Mouse (Mus musculus) ZHBTc4 (cell line): Measurements from ENCODE around the gene Sema5a.

Experiments
- DNase-seq: peaks from one replicate; pipeline ENCODE4 v3.0.0-alpha.2; 2011; ENCODE audit warnings: low read depth, low spot score

Sema5a gene

DNA sequence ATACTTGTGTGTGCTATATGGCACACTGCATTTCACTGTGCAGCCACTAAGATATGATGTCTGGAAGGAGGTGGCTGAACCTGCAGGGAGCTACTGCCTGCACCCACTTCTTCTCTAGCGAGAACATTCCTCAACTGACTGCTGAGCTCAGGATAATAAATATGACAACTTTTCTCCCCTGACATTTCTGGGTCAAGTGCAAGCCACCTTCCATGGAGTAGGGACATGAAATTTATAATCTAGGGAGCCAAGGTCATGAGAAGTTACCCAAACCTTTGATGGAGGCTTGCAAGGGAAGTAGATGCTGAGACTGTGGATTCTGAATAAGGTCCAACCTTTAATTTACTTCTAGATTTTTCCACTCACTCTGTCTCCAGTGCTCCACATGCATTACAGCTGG is 298.1 kb downstream of the Sema5a start:
- no peak for DNase-seq

DNA sequence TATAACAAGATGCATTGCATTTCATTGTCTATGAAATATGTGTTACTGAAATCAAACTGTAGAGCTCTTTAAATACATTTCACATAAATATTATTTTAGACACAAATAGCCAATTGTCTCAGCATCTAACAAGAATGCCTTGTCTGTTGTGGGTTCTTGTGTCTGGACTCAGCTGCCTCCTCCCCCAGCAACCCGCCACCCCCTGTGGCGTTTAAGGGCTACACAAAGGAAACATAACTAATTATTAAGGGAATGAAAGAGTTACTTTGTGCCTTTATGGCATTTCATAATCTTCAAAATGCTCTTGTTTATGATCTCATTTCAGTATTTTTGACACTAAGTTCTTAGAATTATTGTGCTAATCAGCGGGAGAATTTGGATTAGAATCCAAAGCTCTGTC is 298.6 kb downstream of the Sema5a start:
- no peak for DNase-seq

DNA sequence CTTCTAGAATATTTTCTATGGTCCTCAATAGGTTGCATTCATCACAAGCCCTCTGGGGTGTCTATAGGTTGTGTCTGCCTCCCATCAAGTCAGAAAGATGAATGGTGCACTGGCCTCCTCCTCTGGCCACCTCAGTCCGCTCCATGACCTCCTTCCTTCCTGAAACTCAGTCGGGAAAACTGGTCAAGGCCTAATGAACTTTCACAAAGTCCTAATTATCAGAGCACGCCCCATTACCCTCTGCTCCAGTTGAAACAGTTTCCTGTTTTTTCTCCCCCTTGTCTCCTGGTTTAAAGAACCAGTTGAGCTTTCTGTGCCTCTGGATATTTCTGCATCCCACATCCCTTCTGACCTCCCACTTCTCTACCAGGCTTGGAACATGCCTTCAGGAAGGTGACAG is 300.8 kb downstream of the Sema5a start:
- no peak for DNase-seq

DNA sequence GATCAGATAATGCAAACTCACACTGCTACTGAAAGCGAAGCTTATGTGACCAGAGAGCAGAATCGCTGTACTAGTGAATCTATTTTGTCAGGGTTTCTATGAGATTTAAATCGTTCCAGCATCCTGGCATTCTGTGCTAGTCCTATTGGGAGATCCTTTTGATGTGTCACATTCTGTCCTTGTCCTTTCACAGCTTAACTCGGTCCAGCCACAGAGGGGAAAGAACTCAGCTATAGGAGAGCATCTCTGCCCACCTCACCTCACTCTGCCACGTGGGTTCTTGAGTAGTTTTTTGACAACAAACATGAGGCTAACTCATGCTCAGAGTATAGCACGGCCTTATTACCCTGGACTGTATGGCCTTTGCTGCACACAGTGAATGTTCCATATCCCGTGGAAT is 302.1 kb downstream of the Sema5a start:
- DNase-seq, result no peak

DNA sequence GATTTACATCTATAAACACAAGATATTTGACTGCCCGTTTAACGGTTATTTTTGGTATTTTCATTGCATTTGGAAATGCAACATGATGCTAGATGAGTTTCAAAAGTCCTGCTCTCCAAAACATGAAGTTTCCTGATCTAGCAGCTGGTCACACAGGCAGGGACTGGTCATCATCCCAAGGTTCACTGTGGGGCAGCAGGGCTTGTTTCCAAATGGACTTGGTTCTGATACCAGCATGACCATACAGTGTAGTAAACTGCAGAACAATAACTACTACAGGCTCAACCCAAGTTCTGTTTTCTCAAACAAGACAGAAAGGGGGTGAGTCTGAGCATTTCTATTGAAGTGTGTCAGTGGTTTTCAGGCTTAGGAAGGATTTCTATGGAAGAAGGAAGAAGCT is 314.3 kb downstream of the Sema5a start:
- DNase-seq, result no peak

DNA sequence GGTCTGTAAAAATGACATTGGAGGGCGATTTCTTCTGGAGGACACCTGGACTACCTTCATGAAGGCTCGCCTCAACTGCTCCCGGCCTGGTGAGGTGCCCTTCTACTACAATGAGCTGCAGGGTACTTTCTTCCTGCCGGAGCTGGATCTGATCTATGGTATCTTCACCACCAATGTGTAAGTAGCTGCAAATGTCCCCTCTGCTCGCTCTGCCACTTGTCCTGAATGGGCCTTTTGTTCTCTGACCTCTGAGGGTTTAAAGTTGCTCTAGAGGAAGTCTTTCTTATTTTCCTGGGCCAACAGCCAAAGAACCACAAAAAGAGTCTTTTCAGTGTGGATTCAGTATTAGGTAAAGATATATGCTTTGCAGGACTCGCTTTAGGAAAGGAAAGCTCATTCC is 318.0 kb downstream of the Sema5a start:
- no peak for DNase-seq

DNA sequence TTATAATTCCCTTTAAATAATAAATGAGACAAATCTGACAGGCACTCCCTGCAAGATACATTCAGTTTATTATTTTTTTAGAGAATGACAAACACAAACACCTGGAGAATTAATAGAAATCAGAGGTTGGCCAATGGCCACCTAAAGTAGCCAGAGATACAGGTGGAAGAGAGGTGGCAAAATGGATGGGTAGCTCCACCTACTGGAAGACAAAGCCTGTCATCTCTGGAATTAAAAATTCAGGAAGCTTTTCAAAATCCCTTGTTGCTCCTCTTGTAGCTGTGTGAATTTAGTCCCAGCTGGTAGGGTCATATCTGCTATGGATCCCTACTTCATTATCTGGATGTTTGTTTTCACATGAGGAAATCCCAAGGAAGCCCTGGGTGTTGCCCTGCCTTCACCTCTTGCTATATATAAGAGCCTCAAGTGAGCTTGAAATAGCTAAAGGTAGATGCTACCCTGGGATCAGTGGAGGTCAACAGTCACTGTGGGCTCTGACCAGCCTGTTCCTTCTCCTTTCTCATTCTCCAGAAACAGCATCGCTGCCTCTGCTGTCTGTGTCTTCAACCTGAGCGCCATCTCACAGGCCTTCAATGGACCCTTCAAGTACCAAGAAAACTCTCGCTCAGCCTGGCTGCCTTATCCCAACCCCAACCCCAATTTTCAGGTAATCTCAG is 323.7 kb downstream of the Sema5a start:
- DNase-seq, result no peak

DNA sequence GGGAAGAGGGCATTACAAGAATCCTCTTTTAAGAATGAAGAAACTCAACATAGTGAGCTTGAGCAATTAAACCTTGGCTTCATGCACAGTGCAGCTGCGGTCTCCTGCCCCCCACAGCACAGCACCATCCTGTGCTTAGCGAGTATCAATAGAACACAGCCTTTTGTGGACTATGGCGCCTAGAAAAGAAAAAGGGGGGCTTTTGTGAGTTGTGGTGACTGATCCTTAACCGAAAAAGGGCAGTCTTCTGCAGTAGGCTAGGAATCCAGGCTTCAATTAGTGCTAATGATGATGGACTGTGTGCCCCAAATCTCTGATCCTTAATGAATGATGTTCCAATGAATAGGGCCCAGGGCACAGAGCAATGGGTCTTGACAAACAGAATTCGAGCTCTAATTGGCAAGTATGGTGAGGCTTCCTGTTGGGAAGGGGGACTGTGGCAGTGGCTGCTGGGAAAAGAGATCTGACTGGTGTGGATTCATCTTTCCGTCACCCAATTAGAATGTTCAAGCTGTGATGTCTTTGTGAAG is 324.3 kb downstream of the Sema5a start:
- no peak for DNase-seq

DNA sequence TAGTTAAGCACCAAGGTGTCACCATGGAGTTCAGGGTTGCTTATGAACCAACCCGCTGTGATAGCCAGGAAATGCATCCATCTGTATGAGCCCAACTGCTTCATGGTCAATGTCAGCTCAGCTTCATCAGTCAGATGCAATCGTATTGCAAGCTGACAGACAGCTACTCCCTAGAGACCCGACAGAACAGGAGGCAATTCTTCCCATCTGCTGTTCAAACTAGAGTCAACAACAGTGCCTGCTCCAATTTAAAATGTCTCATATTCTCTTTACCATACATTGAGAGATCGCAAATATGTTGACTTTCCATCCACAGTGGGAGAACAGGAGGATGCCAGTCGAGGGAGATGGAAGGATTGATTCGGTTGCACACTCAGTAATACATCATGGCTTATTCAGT is 329.7 kb downstream of the Sema5a start:
- no peak for DNase-seq

DNA sequence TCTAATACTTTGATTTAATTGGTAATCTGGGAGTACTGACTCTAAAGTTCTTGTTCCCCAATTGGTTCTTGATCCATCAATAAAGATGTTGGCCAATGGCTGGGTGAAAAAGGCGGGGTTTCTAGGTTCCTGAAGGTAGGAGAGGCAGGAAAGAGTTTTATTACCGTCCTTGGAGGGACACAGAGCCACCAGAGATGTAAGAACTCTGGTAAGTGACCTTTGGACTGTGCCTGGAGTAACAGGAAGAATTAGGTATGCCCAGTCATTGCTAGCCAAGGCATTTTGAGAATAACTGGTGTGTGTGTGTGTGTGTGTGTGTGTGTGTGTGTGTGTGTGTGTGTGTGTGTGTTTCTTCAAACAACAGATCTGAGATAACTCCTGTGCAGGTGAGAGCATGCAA is 330.6 kb downstream of the Sema5a start:
- DNase-seq, result no peak

DNA sequence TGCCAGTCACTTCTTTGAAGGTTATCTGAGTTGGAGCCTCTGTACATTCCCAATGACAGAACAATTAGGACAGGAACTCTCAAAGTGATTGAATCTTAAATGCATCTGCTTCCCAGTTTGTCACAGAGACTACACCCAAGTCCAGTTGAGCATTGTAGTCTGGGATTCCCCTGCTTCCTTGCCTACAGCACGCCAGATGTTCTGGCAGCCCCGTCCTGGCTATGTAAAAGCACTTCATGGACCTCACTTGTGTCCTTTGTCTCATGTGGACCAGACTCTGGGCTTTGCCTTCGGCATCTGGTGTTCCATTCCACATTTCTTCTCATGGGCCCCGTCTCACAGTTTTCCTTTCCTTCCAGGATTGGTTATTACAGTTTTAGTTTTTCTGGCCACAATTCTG is 334.7 kb downstream of the Sema5a start:
- DNase-seq, result peak; percentile 11

DNA sequence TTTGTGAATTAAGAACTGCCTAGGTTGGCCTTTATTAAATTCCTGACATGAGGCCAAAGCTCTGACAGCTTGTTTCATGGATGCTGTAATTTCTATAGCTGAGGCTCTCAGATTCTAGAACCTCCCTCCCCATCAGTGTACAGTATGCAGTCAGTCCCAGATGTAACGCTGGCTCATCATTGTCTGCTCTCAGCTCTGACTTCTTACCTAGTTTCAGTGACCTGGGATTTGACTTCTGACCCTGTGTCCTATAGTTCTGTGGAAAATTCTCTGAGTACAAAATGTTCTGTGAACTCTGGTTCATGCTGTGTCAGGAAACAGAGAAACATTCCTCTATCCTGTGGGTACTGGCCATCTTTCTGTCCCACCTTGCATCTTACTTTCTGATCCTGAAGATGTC is 346.0 kb downstream of the Sema5a start:
- no peak for DNase-seq

DNA sequence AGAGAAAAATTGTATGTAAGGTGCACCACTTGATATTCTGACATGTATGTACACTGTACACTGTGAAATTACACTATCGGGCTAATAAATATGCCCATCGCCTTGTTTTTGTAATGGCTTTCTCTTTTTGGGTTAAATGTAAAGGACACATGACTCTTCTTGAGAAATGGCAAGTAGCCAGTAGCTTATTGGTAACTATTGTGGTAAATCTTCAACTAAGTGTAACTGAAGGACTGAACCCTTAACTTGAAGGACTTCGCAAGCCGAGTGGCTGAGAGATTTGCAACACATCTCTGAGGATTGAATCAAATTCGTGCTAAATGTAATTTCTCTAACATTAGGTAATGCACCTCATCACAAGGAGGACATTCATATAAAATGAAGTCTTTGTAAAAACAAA is 349.1 kb downstream of the Sema5a start:
- no peak for DNase-seq

DNA sequence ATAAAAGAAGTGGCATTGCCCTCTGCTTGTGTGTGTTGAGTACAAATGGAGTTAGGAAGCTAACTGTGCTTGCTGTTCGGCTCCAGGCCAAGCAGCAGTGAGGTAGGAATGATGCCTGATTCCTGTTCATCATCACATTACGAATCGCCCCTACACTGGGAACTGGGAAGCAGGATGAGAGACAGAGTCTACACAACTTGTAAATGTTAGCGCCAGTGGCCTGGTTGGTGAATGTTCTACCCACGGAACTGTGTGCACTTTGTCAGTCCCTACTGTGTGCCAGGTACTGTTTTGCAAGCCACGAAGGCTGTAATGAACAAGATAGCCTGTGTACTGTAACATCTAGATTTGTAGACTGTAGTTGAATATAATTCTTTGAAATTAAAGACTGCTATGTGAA is 352.0 kb downstream of the Sema5a start:
- DNase-seq, result no peak

DNA sequence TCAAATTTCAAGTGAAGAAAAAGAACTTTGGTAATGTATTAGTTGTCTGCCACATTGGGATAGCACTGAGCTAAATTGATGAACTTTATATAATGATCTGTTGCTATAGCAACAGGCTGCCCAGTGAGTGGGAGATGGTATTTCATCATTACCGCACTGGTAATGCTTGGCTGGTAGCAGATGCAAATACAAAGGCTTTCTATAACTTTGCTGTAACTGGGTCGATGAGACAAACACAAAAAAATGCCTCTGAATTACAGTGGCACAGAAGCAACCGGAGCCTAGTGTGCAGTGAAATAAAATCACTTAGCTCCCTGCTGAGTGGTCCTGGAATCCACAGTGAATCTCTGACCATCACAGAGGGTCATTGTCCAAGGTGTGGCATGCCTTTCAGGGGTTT is 352.6 kb downstream of the Sema5a start:
- DNase-seq, result no peak

DNA sequence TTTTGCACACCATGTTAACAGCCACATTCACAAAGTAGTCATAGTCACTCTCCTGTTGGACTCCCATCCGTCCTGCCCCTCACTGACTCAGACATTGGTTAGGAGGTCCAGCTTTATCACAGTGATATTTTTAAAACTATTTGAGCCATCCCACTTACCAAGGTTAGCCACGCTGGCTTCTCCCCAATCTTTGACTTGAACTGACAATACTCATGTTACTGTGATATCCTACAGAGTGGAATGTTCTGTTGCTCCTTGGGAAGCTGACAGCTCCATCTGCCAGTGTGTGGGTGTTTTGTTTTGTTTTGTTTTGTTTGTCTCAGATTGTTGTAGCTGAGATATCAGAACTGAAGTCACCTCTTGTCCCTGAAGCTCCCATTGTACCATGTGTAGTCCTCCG is 362.6 kb downstream of the Sema5a start:
- DNase-seq, result no peak

DNA sequence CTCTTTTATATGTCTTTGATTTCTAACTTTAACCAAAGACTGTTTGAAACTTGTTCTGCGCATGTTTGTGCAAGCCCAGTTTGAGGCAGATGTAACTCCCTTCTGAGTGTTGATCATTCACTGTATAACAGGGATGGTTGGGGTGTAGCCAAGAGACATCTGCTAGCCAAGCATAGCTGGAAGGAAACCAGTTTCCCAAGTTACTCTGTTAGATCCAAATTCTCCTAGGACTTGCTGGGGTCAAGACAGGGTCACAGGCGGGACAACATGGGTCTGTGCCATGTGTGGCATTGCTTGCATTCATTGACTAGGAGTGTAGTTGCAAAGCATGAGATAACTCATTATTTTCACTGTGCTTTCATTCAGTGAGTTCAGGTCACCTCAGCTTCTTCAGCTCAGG is 366.2 kb downstream of the Sema5a start:
- no peak for DNase-seq

DNA sequence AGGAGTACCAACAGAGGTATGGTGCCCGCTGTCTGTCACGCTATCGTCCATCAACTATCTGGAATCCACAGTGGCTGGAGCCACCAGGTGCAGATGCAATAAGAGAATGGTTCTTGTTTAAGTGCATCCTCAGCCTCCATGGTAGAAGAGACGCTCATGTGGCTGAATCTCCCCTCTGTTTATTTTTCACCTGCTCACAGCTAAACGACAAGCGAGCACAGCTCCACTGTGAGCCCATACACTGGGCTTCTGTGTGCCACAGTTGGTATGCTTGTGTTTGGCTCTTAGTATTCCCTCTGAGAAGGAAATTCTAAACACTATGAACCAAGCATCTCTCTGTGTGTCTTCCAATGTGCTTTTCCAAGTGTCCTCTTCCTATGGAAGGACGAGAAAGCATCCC is 366.6 kb downstream of the Sema5a start:
- no peak for DNase-seq

DNA sequence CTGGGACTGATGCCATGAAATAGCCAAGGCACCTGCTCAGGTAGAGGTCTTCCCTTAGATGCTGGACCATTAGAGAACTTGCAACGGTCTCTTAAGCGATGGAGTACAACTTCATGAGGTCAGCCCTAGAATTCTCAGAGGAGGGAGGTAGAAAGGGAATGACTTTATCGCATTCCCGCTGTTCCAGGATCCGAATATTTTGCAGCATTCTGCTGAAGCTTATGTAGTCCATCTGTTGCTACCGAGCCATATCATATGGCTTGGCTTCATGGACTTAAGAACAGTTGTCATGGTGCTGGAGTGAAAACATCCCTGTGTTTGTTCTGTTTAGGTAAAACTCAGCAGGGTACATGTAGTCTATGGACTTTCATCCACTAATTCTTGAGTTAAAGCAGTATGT is 369.1 kb downstream of the Sema5a start:
- no peak for DNase-seq

DNA sequence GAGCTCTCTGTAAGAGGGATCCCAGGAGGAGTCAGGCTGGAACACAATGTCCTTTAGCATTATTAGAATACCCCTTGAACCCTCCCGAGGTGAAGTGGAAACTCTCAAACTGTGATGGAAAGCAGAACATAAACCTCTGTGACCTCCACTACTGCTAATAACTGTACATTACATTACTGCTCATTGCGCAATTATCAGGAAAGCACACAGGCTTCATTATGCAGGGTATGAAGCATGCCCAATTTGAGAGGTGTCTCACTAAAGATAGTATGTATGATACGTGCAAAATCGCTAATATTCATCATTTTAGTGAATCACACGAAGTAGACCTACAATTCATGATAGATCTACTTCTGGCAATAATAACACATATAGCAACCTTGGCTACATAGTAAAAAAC is 371.2 kb downstream of the Sema5a start:
- no peak for DNase-seq

DNA sequence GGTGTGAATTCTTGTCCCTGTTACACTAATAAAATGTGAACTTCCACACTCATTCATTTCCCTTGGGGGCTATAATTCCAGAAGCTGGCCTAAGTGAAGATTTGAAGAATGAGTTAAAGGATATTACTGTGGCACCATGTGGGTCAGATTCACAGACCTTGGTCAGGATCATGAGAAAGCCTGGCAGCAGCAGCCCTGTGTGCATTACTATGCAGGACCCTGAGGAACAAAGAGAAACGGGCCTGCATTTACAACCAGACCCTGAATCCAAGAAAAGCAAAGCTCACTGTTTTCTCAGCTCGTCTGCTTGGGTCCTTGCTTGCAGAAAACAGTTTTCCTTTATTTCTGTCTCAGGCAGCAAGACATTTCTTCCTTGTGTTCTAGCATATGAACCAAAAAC is 374.6 kb downstream of the Sema5a start:
- no peak for DNase-seq

DNA sequence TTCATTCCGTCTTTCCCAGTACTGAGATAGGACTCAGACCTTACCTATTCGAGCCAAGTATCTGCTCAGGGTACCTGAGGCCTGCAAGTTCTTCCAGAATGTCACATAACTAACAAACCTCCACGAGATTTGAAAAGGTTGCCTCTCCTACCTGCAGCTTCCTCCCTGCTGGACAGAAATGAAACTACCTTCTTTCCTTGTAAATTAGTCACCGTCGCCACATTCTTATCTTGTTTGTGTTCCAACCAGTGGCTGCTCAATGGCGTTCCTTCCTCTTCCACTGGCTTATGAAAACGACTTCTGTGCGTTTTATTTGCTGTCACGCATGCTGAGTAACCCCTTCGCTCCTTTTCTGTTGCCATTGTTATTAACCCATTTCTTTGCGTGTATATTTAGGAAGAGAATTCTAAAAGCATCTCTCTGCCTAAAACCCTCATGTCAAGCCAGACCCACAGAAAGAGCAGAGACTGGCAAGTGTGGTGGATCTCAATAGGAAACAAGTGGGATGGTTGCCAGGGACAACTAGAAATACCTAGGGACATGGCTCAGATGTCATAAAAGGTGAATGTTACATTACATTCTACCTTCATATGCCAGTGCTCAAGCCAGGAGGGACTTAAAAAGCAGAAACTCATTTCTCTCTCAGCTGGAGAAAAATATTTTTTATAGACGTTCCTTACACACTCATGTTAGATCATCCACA is 378.6 kb downstream of the Sema5a start:
- no peak for DNase-seq

DNA sequence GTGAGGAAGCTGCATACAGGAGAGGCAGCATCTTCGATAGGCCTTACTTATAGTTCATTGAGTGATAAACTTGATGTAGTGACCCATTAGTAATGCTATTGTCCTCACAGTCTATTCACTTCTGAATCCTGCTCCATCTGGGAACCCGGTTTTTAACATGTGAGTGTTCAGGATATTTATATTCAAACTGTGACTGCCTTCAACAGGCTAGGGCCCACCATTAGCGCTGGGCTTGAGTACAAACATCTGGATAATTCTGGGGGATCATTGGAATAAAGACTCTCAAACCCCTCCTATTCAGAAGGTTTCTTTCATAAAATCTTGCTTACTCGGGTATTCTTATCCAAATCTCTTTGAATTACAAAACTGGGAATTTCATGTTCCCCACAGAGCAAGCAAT is 379.5 kb downstream of the Sema5a start:
- DNase-seq, result no peak

DNA sequence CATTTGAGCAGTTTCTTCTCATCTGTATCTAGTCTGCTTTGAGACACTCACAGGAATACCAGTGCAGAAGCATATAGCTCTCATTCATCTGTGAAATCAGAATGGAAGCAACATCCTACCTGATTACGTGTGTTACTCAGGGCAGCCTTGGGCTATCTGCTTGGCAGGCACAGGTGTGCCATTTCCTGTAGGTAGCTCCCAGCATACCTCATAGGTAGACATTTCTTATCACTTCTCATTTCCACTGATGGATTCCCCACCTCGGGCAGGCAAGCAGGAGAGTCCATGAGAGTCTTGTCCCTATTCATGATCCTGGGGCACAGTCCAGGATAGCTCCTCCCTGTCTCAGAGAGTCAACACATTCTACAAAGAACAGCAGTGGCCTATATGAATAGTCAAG is 381.4 kb downstream of the Sema5a start:
- no peak for DNase-seq
